Mouse (Mus musculus) gastrocnemius, postnatal 4 days (tissue): ENCODE results near the gene Gm13285. TPM values are rescaled to one million over a fixed set of nuclear protein-coding genes. Genes with fewer than 3 reads are reported as not detected.
"Not testable (repeated sequence)": the region's sequence is repeated elsewhere in the genome, so short reads cannot be mapped to it uniquely, and the experiment has no call there.

ENCODE experiments used
- DNase-seq, 2 experiments: peaks; one replicate each; pipeline ENCODE4 v3.0.0; 2021 to 2022; ENCODE audit warnings: low spot score in 2 of 2, mixed read lengths in 2 of 2
- total RNA-seq, 2 experiments: library from RNA; stranded (reverse); gene quantifications; 2 replicates each; pipeline ENCODE4 v1.2.3; 2021

Gm13285 gene
- total RNA-seq, 2 experiments from 2014 or later = 0.37 to 0.54 TPM

- DNase-seq = peak; percentile 51 to 63
Observed at GRCm38 (mm10) chr4:88793936-88794675, 5.4 kb upstream of the Gm13285 start, which contains the start of gene Gm13275. Gene Gm13275 (plus strand): TSS chr4:88794487.

- not testable (repeated sequence) for DNase-seq
Observed at GRCm38 (mm10) chr4:88797097-88797496, 2.4 kb upstream of the Gm13285 start, which contains the start of gene Gm13279. Gene Gm13279 (plus strand): TSS chr4:88797397.

DNA sequence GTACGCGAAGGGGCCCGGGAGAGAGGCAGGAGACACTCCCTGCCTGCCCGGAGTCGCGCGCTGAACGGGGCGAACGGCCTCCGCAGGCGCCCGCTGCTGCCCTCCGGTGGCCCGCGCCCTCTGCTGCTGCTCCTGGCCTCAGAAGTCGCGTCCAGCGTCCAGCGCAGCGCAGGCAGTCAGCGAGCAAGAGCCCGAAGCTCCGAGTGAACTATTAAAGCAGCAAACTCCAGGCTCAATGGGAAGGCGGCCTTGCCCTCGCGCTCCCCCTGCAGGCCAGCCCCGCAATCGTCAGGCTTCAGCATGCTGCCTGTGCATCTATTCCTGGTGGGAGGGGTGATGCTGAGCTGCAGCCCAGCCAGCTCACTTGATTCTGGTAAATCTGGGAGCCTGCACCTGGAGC lies 3.5 kb downstream of the Gm13285 start, which contains the start of gene Gm13287:
TSS of gene Gm13287 (plus strand) at position 301 of the 400 bp plus-strand sequence.
- not testable (repeated sequence) for DNase-seq

GRCm38 (mm10) chr4:88805231-88805630 lies 5.8 kb downstream of the Gm13285 start, which contains the start of gene Gm13288:
Gene Gm13288 (plus strand): TSS chr4:88805531.
- DNase-seq = not testable (repeated sequence)

DNA sequence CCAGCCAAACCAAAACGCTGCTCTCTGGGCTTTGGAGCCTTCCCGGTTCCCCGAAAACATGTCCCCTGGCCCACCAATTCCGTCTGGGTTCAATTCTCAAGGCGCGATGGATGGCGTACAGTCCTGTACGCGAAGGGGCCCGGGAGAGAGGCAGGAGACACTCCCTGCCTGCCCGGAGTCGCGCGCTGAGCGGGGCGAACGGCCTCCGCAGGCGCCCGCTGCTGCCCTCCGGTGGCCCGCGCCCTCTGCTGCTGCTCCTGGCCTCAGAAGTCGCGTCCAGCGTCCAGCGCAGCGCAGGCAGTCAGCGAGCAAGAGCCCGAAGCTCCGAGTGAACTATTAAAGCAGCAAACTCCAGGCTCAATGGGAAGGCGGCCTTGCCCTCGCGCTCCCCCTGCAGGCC lies 6.3 kb downstream of the Gm13285 start:
- DNase-seq = peak in 1 of 2 experiments; percentile 17

GRCm38 (mm10) chr4:88815928-88816327 lies 16.5 kb downstream of the Gm13285 start, which contains the start of gene Ifna7:
Gene Ifna7 (plus strand): TSS chr4:88816228.
- DNase-seq = no peak

DNA sequence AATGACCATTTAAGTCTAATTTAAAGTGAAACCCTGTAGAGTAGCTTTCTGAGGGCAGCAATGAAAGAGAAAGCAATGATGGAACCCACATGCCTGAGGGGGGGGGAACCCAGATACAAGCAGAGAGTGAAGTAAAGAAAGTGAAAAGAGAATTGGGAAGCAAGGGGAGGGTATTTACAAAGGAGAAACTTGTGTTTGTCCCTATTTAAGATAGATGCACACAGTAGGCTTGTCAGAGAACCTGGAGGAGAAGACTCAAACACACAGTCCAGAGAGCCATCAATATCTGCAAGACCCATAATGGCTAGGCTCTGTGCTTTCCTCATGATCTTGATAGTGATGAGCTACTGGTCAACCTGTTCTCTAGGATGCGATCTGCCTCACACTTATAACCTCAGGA lies 20.2 kb downstream of the Gm13285 start, which contains the start of gene Ifna11:
TSS of gene Ifna11 (plus strand) at position 301 of the 400 bp plus-strand sequence.
- no peak for DNase-seq

GRCm38 (mm10) chr4:88822995-88823394 lies 23.5 kb downstream of the Gm13285 start:
- DNase-seq = no peak

DNA sequence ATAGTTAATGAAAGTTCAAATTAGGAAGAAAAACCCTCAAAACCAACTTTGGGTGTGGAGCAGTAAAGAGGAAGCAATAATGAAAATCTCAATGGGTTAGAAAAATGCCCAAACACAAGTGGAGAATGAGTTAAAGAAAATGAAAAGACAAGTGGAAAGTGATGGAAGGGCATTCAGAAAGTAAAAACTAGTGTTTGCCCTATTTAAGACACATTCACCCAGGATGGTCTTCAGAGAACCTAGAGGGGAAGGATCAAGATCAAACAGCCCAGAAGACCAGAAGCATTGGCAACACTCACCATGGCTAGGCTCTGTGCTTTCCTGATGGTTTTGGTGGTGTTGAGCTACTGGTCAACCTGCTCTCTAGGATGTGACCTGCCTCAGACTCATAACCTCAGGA lies 27.7 kb downstream of the Gm13285 start, which contains the start of gene Ifna6:
TSS of gene Ifna6 (plus strand) at position 301 of the 400 bp plus-strand sequence.
- DNase-seq = not testable (repeated sequence)

DNA sequence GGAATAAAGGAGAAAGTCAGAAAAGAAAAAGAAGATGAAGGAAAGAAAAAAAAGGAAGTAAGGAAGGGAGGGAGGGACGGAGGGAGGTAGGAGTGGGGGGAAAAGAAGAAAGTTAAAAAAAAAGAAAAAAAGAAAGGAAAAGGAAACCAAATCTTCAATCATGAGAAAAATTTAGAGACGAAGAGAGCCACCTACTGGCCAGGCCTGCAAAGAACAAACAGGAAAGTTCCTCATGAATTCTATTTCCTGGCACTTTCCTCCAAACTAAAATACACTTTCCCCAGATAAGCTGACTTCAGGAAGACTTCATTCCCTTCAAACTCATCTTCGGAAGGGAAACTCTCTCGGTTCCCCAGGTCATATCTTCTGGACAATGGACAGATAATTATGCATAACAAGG lies 31.1 kb downstream of the Gm13285 start:
- DNase-seq = peak in 1 of 2 experiments; percentile 19

DNA sequence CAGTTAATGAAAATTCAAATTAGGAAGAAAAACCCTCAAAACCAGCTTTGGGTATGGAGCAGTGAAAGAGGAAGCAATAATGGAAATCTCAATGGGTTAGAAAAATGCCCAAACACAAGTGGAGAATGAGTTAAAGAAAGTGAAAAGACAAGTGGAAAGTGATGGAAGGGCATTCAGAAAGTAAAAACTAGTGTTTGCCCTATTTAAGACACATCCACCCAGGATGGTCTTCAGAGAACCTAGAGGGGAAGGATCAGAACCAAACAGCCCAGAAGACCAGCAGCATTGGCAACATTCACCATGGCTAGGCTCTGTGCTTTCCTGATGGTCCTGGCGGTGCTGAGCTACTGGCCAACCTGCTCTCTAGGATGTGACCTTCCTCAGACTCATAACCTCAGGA lies 35.8 kb downstream of the Gm13285 start, which contains the start of gene Ifna5:
TSS of gene Ifna5 (plus strand) at position 301 of the 400 bp plus-strand sequence.
- DNase-seq = not testable (repeated sequence)

DNA sequence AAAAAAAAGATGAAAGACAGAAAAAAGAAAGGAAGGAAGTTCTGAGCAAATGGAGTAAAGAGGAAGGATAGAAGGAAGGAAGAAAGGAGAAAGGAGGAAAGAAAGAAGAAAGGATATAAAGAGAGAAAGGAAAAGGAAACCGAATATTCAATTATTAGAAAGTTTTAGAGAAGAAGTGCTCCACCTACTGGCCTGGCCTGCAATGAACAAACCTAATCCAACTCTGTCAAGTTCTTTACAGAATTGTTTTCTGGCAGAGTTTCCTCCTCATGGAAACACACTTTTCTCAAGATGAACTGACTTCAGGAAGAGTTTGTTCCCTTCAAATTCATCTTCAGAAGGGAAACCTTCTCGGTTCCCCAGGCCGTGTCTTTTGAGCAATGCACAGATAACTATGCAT lies 39.4 kb downstream of the Gm13285 start:
- DNase-seq = no peak

DNA sequence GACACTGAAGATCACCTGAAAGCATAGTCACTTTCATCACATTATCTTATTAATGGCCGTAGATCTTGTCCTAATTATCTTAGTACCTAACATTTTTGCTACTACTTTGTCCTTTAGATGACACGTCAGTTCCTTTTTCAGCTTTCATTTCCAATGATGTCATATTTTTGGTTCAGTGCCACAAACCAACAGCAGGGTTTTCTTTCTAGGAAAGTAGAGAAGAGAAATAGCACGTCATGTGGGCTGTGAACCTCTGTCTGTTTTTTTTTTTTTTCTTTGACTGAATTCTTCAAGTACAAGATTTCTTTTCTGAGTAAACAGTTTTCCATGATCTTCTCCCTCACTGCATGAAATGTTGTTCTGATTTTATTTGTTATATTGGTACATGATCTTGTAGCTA lies 40.6 kb downstream of the Gm13285 start:
- no peak for DNase-seq

DNA sequence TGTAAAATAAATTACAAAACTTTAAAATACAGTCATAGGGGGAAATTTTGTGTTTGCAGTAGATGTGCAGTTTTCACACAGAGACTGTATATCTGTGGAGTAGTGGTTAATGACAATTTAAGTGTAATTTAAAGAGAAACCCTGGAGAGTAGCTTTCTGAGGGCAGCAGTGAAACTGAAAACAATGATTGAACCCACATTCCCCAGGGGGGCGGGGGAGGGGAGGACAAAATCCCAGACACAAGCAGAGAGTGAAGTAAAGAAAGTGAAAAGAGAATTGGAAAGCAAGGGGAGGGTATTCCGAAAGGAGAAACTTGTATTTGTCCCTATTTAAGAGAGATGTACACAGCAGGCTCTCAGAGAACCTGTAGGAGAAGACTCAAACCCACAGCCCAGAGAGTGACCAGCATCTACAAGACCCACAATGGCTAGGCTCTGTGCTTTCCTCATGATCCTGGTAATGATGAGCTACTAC lies 42.0 kb downstream of the Gm13285 start, which contains the start of gene Ifna4:
TSS of gene Ifna4 (plus strand) at position 424 of the 474 bp plus-strand sequence.
- no peak for DNase-seq

- DNase-seq = no peak
Observed at GRCm38 (mm10) chr4:88845334-88845733, 45.9 kb downstream of the Gm13285 start.

GRCm38 (mm10) chr4:88849698-88850097 lies 50.2 kb downstream of the Gm13285 start, which contains the start of gene Ifna1:
Gene Ifna1 (plus strand): TSS chr4:88850087.
- no peak for DNase-seq

Other genes starting within 250 kb of the Gm13285 start
- gene Ifna15, start 241.4 kb upstream of the Gm13285 start, total RNA-seq = not detected
- not detected for gene Ifna14, start 227.9 kb upstream of the Gm13285 start, total RNA-seq
- gene Ifna9, start 207.3 kb upstream of the Gm13285 start, total RNA-seq = not detected
- not detected for gene Ifna12, start 196.3 kb upstream of the Gm13285 start, total RNA-seq
- not detected for gene C87499, start 165.3 kb upstream of the Gm13285 start, total RNA-seq
- not detected for gene Ifna13, start 155.2 kb upstream of the Gm13285 start, total RNA-seq
- gene Ifna16, start 122.7 kb upstream of the Gm13285 start, total RNA-seq = not detected
- gene Ifna2, start 115.8 kb upstream of the Gm13285 start, total RNA-seq = not detected
- not detected for gene Ifnab, start 108.3 kb upstream of the Gm13285 start, total RNA-seq
- under 1 TPM in 1 of 2 experiments, not detected in 1; 0.98 TPM for gene Gm26566, start 77.9 kb upstream of the Gm13285 start, total RNA-seq
- gene Klhl9, start 77.2 kb upstream of the Gm13285 start, total RNA-seq = 10 to 100 TPM; 81.9 to 94.2 TPM
- gene Gm13271, start 44.8 kb upstream of the Gm13285 start, total RNA-seq = not detected
- gene Gm13283, start 39.5 kb upstream of the Gm13285 start, total RNA-seq = not detected
- not detected for gene Gm13290, start 25.8 kb upstream of the Gm13285 start, total RNA-seq
- not detected for gene Gm13289, start 22.7 kb upstream of the Gm13285 start, total RNA-seq
- gene Gm13272, start 19.8 kb upstream of the Gm13285 start, total RNA-seq = not detected
- gene Ifnz, start 17.5 kb upstream of the Gm13285 start, total RNA-seq = not detected
- gene Gm13276, start 14.0 kb upstream of the Gm13285 start, total RNA-seq = not detected
- gene Gm13277, start 11.0 kb upstream of the Gm13285 start, total RNA-seq = not detected
- not detected for gene Gm13278, start 8.1 kb upstream of the Gm13285 start, total RNA-seq
- gene Gm13275, start 5.2 kb upstream of the Gm13285 start, total RNA-seq = not detected
- gene Gm13279, start 2.3 kb upstream of the Gm13285 start, total RNA-seq = not detected
- not detected for gene Gm13287, start 3.6 kb downstream of the Gm13285 start, total RNA-seq
- not detected for gene Gm13288, start 5.9 kb downstream of the Gm13285 start, total RNA-seq
- gene Ifna7, start 16.6 kb downstream of the Gm13285 start, total RNA-seq = not detected
- gene Ifna11, start 20.3 kb downstream of the Gm13285 start, total RNA-seq = not detected
- gene Ifna6, start 27.8 kb downstream of the Gm13285 start, total RNA-seq = not detected
- gene Ifna5, start 35.9 kb downstream of the Gm13285 start, total RNA-seq = not detected
- gene Ifna4, start 42.2 kb downstream of the Gm13285 start, total RNA-seq = not detected
- gene Ifna1, start 50.4 kb downstream of the Gm13285 start, total RNA-seq = not detected
- gene Ifne, start 80.5 kb downstream of the Gm13285 start, total RNA-seq = not detected